Mouse (Mus musculus) gastrocnemius, postnatal 36 days (tissue): ENCODE measurements around the gene Tas2r125. TPM values are rescaled to one million over a fixed set of nuclear protein-coding genes. Genes with fewer than 3 reads are reported as not detected.
"Not testable (repeated sequence)": the region's sequence is repeated elsewhere in the genome, so short reads cannot be mapped to it uniquely, and the experiment has no call there.

Source experiments
- DNase-seq, 2 experiments: peaks; one replicate each; pipeline ENCODE4 v3.0.0; 2022
- intact Hi-C: fragments of 180-260 bp; cut with DNase I; formaldehyde crosslinking; loops from one replicate; pipeline ENCODE4 v1.15.1; 2025
- long read RNA-seq, 2 experiments: library from polyadenylated mRNA; stranded (forward); transcript quantifications; one replicate each; pipeline ENCODE4 v2.0.0; 2021
- total RNA-seq, 2 experiments: library from RNA; stranded (reverse); gene quantifications; 2 replicates each; pipeline ENCODE4 v1.2.3; 2021

Tas2r125 gene
- total RNA-seq = not detected
- long read RNA-seq, experiment 1 = 0 reads
- long read RNA-seq, experiment 2 = 0 reads

DNA sequence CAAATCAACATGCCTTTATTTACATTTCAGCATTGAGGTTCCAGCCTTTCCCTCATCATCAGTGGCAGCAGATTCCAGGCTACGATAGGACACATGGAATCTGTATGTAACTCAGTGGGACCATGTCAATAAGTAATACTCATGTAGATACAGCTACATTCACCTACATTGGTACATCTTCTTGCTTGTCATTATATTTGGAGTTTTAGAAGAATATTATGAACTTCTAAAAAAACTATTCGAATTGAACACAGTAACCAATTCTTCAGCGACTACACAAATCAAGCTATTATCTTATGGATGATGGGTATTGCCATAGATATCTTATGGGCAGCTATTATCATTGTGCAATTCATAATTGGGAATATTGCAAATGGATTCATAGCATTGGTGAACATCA, at the start of gene Tas2r125:
Gene Tas2r125 (plus strand): TSS at position 301 of the 400 bp plus-strand sequence.
- DNase-seq = no peak
- intact Hi-C loops = no loop called here

DNA sequence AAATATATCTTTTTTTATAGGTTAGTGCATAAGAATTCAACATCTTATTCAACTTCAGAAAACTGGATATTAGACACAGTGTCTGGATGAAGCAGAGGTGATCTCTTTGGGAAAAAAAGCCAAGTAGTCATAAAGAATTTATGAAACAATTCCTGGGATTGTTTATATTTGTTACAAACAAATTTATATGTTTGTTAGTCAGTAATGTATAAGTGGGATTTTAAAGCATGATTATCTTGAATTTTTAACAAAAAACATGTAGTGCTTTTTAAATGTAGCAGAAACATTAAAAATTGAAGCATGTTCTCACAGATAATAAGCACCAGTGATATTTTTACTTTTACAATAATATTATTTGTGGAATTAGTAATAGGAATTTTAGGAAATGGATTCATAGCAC, 41.7 kb upstream of the Tas2r125 start, which contains the start of gene Tas2r110:
Gene Tas2r110 (plus strand): TSS at position 301 of the 400 bp plus-strand sequence.
- intact Hi-C loops = no loop called here
- DNase-seq = no peak

DNA sequence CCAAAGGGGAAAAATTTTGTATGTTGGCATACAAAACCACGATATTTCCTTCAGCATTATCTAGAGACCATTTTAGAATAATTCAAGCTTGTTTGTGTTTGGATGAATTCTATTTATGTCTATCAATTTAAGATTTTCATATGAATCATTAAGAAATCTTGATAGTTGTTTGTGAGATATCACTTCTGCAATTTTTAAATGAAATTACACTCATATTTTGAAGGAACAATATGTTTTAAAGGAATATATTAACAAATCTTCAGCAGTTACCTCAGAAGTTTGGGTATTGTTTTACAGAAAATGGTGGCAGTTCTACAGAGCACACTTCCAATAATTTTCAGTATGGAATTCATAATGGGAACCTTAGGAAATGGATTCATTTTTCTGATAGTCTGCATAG, 16.7 kb upstream of the Tas2r125 start, which contains the start of gene Tas2r113:
Gene Tas2r113 (plus strand): TSS at position 301 of the 400 bp plus-strand sequence.
- DNase-seq = no peak
- intact Hi-C loops = no loop called here

DNA sequence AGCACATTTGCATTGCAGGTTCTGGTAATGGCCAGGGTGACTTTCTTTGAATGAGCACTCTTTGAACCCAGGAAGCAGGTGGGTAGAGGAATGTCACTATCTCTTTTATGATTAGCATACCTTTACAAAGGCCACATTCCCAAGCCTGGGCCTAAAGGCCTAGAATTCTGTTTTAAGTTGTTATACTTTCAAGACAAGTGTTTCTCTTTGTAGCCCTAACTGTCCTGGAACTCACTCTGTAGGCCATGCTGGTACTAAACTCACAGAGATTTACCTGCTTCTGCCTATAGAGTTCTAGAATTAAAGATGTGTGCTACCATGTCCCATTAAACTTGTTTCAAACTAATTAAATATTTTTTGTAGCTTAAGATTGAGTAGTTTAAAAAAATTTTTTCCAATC, 31.9 kb downstream of the Tas2r125 start:
- DNase-seq, intact Hi-C loops: not testable (repeated sequence)

DNA sequence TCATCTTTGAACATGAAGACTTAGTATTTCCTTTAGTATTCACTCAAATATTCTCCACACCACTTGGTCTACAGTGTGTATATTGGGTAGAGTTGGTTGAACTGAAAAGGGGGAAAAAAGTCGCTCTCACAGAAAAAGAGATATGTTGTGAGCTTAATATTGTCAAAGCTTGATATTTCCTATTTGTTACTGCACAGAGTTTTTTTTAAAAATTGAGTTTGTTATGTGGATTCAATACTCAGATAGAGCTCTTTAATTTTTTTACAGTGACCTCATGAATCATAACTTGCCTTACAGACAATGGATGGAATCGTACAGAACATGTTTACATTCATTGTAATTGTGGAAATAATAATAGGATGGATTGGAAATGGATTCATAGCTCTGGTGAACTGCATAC, 41.4 kb downstream of the Tas2r125 start, which contains the start of gene Tas2r129:
Gene Tas2r129 (plus strand): TSS at position 301 of the 400 bp plus-strand sequence.
- intact Hi-C loops = no loop called here

DNA sequence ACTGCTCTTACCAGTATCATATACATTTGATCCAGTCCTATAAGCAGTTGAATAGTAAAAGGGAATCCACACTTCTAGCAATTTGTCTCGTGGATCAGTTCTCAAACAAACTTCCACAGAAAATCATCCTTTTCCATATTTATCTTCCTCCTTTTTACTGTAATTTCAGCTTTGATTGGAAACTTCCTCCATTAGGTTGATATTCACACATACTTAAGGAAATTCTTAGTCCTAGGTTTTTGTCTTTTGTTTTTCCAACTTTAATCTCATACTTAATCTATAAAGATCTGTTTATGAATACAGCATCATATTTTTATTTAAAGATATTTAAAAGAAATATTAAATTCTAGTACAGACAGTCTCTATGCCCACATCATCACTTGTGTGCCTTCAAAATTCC, 48.4 kb downstream of the Tas2r125 start, which contains the start of gene Tas2r131:
Gene Tas2r131 (minus strand): TSS at position 101 of the 400 bp plus-strand sequence.
- no peak for DNase-seq
- intact Hi-C loops = no loop called here

More for the DNA sequence above, 41.4 kb downstream of the Tas2r125 start, which contains the start of gene Tas2r129:
- no peak for DNase-seq

Other genes starting within 250 kb of the Tas2r125 start
- not detected for gene Tas2r121, start 208.6 kb upstream of the Tas2r125 start, total RNA-seq
- gene Tas2r122, start 197.7 kb upstream of the Tas2r125 start, total RNA-seq = not detected
- gene Tas2r115, start 171.6 kb upstream of the Tas2r125 start, total RNA-seq = not detected
- gene Tas2r124, start 154.9 kb upstream of the Tas2r125 start, total RNA-seq = not detected
- gene Tas2r102, start 147.5 kb upstream of the Tas2r125 start, total RNA-seq = not detected
- not detected for gene Tas2r136, start 131.5 kb upstream of the Tas2r125 start, total RNA-seq
- gene Tas2r117, start 106.8 kb upstream of the Tas2r125 start, total RNA-seq = not detected
- gene Tas2r123, start 62.5 kb upstream of the Tas2r125 start, total RNA-seq = not detected
- not detected for gene Tas2r116, start 54.2 kb upstream of the Tas2r125 start, total RNA-seq
- not detected for gene Tas2r110, start 41.6 kb upstream of the Tas2r125 start, total RNA-seq
- not detected for gene Tas2r113, start 16.6 kb upstream of the Tas2r125 start, total RNA-seq
- not detected for gene Tas2r129, start 41.5 kb downstream of the Tas2r125 start, total RNA-seq
- not detected for gene Tas2r131, start 48.3 kb downstream of the Tas2r125 start, total RNA-seq
- not detected for gene Tas2r109, start 71.3 kb downstream of the Tas2r125 start, total RNA-seq
- gene Tas2r103, start 127.5 kb downstream of the Tas2r125 start, total RNA-seq = not detected
- not detected for gene Tas2r140, start 146.2 kb downstream of the Tas2r125 start, total RNA-seq
- 100 to 1,000 TPM; 111 to 129 TPM for gene Smim10l1, start 195.3 kb downstream of the Tas2r125 start, total RNA-seq